Mouse (Mus musculus) forebrain, embryonic 11.5 days (tissue): Measurements from ENCODE around the gene Ripply3. TPM values are rescaled to one million over a fixed set of nuclear protein-coding genes. Genes with fewer than 3 reads are reported as not detected.

Source experiments
- ATAC-seq: fragments of 200-750 bp; cut with Nextera tagmentation; replicated peaks from 2 replicates; pipeline ENCODE4 v1.8.0; 2017; ENCODE audit warnings: moderate TSS enrichment; ENCODE audit not compliant: low FRiP score
- DNase-seq: peaks from one replicate; pipeline ENCODE4 v3.0.0-alpha.2; 2017; ENCODE audit warnings: low spot score
- H3K27ac ChIP-seq: fragments of 300-500 bp; sonication (generic); 2 replicates; pipeline ENCODE4 v1.5.1; 2014; ENCODE audit warnings: low read depth, low read length
- H3K27me3 ChIP-seq: fragments of 300-500 bp; sonication (generic); 2 replicates; pipeline ENCODE4 v1.6.1; 2014; ENCODE audit warnings: mild to moderate bottlenecking, low read length, mixed read lengths; ENCODE audit not compliant: control insufficient read depth, insufficient read depth
- H3K36me3 ChIP-seq: fragments of 300-500 bp; sonication (generic); 2 replicates; pipeline ENCODE4 v1.6.1; 2014; ENCODE audit warnings: mild to moderate bottlenecking, low read length, moderate library complexity, mixed read lengths; ENCODE audit not compliant: control insufficient read depth, insufficient read depth
- H3K4me1 ChIP-seq: fragments of 300-500 bp; sonication (generic); replicated peaks from 2 replicates; pipeline ENCODE4 v1.6.1; 2014; ENCODE audit warnings: low read length, mixed read lengths; ENCODE audit not compliant: control insufficient read depth, insufficient read depth
- H3K4me2 ChIP-seq: fragments of 300-500 bp; sonication (generic); 2 replicates; pipeline ENCODE4 v1.6.1; 2014; ENCODE audit warnings: low read depth, mild to moderate bottlenecking, low read length, moderate library complexity, mixed read lengths; ENCODE audit not compliant: severe bottlenecking
- H3K4me3 ChIP-seq: fragments of 300-500 bp; sonication (generic); 2 replicates; pipeline ENCODE4 v1.5.1; 2014; ENCODE audit warnings: low read depth, low read length
- H3K9ac ChIP-seq: fragments of 300-500 bp; sonication (generic); 2 replicates; pipeline ENCODE4 v1.6.1; 2014; ENCODE audit warnings: low read length
- H3K9me3 ChIP-seq: fragments of 300-500 bp; sonication (generic); 2 replicates; pipeline ENCODE4 v1.6.1; 2016; ENCODE audit warnings: low read length, mixed read lengths; ENCODE audit not compliant: control insufficient read depth
- WGBS: fragments of 180-500 bp; shearing (Covaris S2); extraction: QIAGEN DNeasy Blood & Tissue Kit; methylation state at CpG from one replicate; pipeline ENCODE4 v1.1.7; 2014; 5-methylcytosine and 5-hydroxymethylcytosine counted together
- polyA plus RNA-seq: library from polyadenylated mRNA; unstranded; fragments of >200 nt; fragmentation: Nextera tagmentation; extraction: Ambion mirVana; gene quantifications from 2 replicates; pipeline ENCODE4 v1.2.1, GENCODE M21; 2014

The Ripply3 gene
- polyA plus RNA-seq, 1 experiment from 2014 or later, result 5.4 TPM

- peak within 1 kb of the TSS; percentile 95 for H3K9ac ChIP-seq
These were observed 43.2 kb downstream of the Ripply3 start, which contains the start of gene Pigp for GRCm38 (mm10) chr16:94371301-94371931. Pigp (minus strand) TSS chr16:94371842.

GRCm38 (mm10) chr16:94379386-94379785 lies 51.2 kb downstream of the Ripply3 start:
- WGBS, result 91% methylated on average over 1 of the region's 1 CpGs
- no peak for ATAC-seq

More at GRCm38 (mm10) chr16:94371301-94371931, 43.2 kb downstream of the Ripply3 start, which contains the start of gene Pigp:
- peak within 1 kb of the TSS; percentile 89 for H3K4me3 ChIP-seq
- peak within 1 kb of the TSS; percentile 97 for H3K27ac ChIP-seq
- H3K4me1 ChIP-seq, result peaks cover 2% of the 10 kb centered on the region; the same call in 1 of the 2 replicates
- peak within 1 kb of the TSS; percentile 69 for H3K4me2 ChIP-seq
- no peaks in the 10 kb centered on the region for H3K9me3 ChIP-seq
- WGBS, result under 1% methylated on average over 41 of the region's 43 CpGs
- DNase-seq (peak; percentile 95), ATAC-seq (peak; percentile 87)
- H3K27me3 ChIP-seq, result no peaks in the 10 kb centered on the region
- H3K36me3 ChIP-seq, result no peaks in the 10 kb centered on the region

GRCm38 (mm10) chr16:94383277-94383676 lies 55.1 kb downstream of the Ripply3 start:
- no peaks in the 10 kb centered on the region for H3K36me3 ChIP-seq
- 94% methylated on average over 3 of the region's 3 CpGs for WGBS
- no peak overlapping the region for H3K4me2 ChIP-seq
- H3K4me3 ChIP-seq, result no peak overlapping the region
- ATAC-seq (no peak), DNase-seq (no peak)
- no peak overlapping the region for H3K9ac ChIP-seq
- no peaks in the 10 kb centered on the region for H3K4me1 ChIP-seq
- H3K9me3 ChIP-seq, result no peaks in the 10 kb centered on the region
- no peaks in the 10 kb centered on the region for H3K27me3 ChIP-seq
- no peak overlapping the region for H3K27ac ChIP-seq

More at GRCm38 (mm10) chr16:94379386-94379785, 51.2 kb downstream of the Ripply3 start:
- Histone ChIP-seq H3K9ac (no peak overlapping the region), H3K4me3 (no peak overlapping the region), H3K9me3 (no peaks in the 10 kb centered on the region), H3K27me3 (no peaks in the 10 kb centered on the region), H3K4me2 (no peak overlapping the region), H3K36me3 (no peaks in the 10 kb centered on the region), H3K27ac (no peak overlapping the region), H3K4me1 (no peaks in the 10 kb centered on the region)
- no peak for DNase-seq

Other genes starting within 250 kb of the Ripply3 start
- 1.2 and 1.3 TPM in 2 replicates for gene Sim2, start 243.5 kb upstream of the Ripply3 start, polyA plus RNA-seq
- gene Hlcs, start 14.8 kb upstream of the Ripply3 start, polyA plus RNA-seq, result 13.8 TPM in 2 replicates
- 458 and 484 TPM in 2 replicates for gene Ttc3, start 42.2 kb downstream of the Ripply3 start, polyA plus RNA-seq
- gene Pigp, start 43.4 kb downstream of the Ripply3 start, polyA plus RNA-seq, result 92.3 and 97.6 TPM in 2 replicates
- 51.3 and 59.6 TPM in 2 replicates for gene Vps26c, start 198.4 kb downstream of the Ripply3 start, polyA plus RNA-seq
- gene Dyrk1a, start 241.6 kb downstream of the Ripply3 start, polyA plus RNA-seq, result 12.0 and 13.5 TPM in 2 replicates